8 mouse cellular contexts compared by ENCODE assay signal in genomic region chr12:111966683-111967173, GRCm38 (mm10). TPM values are rescaled to one million over a fixed set of nuclear protein-coding genes. Genes with fewer than 3 reads are reported as not detected.
DNase-seq lines count a peak whose midpoint lies in the region; ATAC-seq lines count a peak whose summit lies in the region.

Gene Atp5mpl, minus strand, starts transcription at chr12:111966977.

- peak within 1 kb of the TSS; percentile 98 for H3K4me2 ChIP-seq in intestine, embryonic 14.5 days (ENCODE audit: low read length)

- H3K4me3 ChIP-seq in intestine, embryonic 14.5 days (ENCODE audit: low read depth, low read length) = peak within 1 kb of the TSS; percentile 97

- no peaks in the 10 kb centered on the region for H3K9me3 ChIP-seq in intestine, embryonic 14.5 days (ENCODE audit: control insufficient read depth, low read length)

- ATAC-seq in intestine, embryonic 14.5 days (replicated peaks; ENCODE audit: low FRiP score, low TSS enrichment, low read depth) = peak; percentile 93

- peaks cover 21% of the 10 kb centered on the region for H3K36me3 ChIP-seq in intestine, embryonic 14.5 days (ENCODE audit: control insufficient read depth, insufficient read depth, low read length)

- peaks cover 9% of the 10 kb centered on the region for H3K4me1 ChIP-seq in intestine, embryonic 14.5 days (replicated peaks; ENCODE audit: control insufficient read depth, insufficient read depth, low read length)

- under 1% methylated on average over 37 of the region's 37 CpGs for WGBS in intestine, embryonic 14.5 days

- intact Hi-C loops in left cerebral cortex, postnatal 14 days (cut with DNase I) = no loop called here

- DNase-seq in adrenal gland, adult 18-20 months (ENCODE audit: low spot score in 2 of 2) = peak; percentile 100
- DNase-seq in embryo, embryonic 11 days = peak; percentile 94
- peak; percentile 92 for DNase-seq in gastrocnemius, postnatal 25 days
- DNase-seq in intestine, embryonic 14.5 days (ENCODE audit: low spot score) = peak; percentile 99
- DNase-seq in left cerebral cortex, postnatal 14 days (ENCODE audit: low spot score in 2 of 2) = peak; percentile 95 to 99
- peak; percentile 96 for DNase-seq in mesoderm, embryonic 11.5 days (ENCODE audit: low read depth, low spot score)
- DNase-seq in right cerebral cortex, postnatal 36 days (ENCODE audit: low spot score in 2 of 2) = peak; percentile 91 to 93
- peak; percentile 96 for DNase-seq in yolk sac, embryonic 10.5 days (ENCODE audit: low spot score)

- H3K9ac ChIP-seq in intestine, embryonic 14.5 days (ENCODE audit: low read length) = peak within 1 kb of the TSS; percentile 94

- H3K27ac ChIP-seq in intestine, embryonic 14.5 days (ENCODE audit: low read depth) = peak within 1 kb of the TSS; percentile 57; the same call in 1 of the 2 replicates

- no peaks in the 10 kb centered on the region for H3K27me3 ChIP-seq in intestine, embryonic 14.5 days (replicated peaks; ENCODE audit: control insufficient read depth, insufficient read depth, low read length)

RNA-seq across cellular contexts. Expression of gene Atp5mpl, which starts in this region (rescaled TPM):
- 100 to 1,000 TPM; 359 to 454 TPM for total RNA-seq in adrenal gland, adult 18-20 months (2021)
- 100 to 1,000 TPM; 775 to 816 TPM for total RNA-seq in gastrocnemius, postnatal 25 days (2021)
- 845 and 1,000 TPM in 2 replicates for polyA plus RNA-seq in intestine, embryonic 14.5 days (2014; fragmentation: Nextera tagmentation; extraction: Ambion mirVana)
- 100 to 1,000 TPM; 411 to 446 TPM for total RNA-seq in left cerebral cortex, postnatal 14 days (2021)

Comparison
In these comparisons a context has a peak if more than half of its experiments do, and no peak if none do; other contexts are left out.
1. Peak in every context shown above with its lines: DNase-seq, ATAC-seq, H3K4me3 ChIP-seq and H3K27ac ChIP-seq.